Mouse (Mus musculus) cerebellum, postnatal 14 days (tissue): Measurements from ENCODE around the gene Nlgn3.
A peak's percentile ranks its signal among the peaks of the same experiment; 100 is the strongest.
"Not testable (repeated sequence)": the region's sequence is repeated elsewhere in the genome, so short reads cannot be mapped to it uniquely, and the experiment has no call there.

Experiments
- DNase-seq, 2 experiments: peaks; one replicate each; pipeline ENCODE4 v3.0.0; 2021; ENCODE audit warnings: mixed read lengths in 2 of 2

Nlgn3 gene

DNA sequence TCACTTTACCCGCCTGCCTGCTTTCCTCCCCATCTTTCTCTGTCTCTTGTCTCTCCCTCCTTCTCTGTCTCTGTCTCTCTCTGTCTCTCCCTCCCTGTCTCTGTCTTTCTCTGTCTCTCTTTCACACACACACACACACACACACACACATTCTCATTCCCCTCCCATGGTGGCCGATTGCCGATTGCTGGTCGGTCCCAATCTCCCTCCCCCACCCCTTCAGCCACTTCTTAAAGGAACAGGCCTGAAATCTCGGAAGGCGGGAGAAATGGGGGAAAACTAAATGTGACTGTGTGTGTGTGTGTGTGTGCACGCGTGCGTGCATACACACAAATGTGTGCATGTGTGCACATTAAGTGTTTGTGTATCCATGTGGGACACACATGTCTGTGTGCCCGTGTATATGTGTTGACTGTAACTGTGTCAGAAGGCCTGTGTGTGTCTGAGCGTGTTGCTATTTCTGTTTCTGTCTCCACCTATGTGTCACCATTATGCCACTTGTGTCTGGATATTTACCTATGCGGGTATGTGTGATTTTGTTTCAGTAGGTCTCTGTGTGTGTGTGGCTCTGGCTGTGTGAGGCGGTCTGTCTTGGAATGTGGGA lies 1.6 kb downstream of the Nlgn3 start:
- DNase-seq: peak; percentile 52 to 72

GRCm38 (mm10) chrX:101301654-101302053 lies 2.7 kb downstream of the Nlgn3 start:
- peak; percentile 25 to 36 for DNase-seq

- DNase-seq: peak; percentile 74 to 76
Measured at GRCm38 (mm10) chrX:101304646-101305045, 5.7 kb downstream of the Nlgn3 start.

GRCm38 (mm10) chrX:101309299-101309698 lies 10.3 kb downstream of the Nlgn3 start:
- DNase-seq: no peak

GRCm38 (mm10) chrX:101313625-101314359 lies 14.8 kb downstream of the Nlgn3 start:
- peak; percentile 64 to 69 for DNase-seq

GRCm38 (mm10) chrX:101319775-101320174 lies 20.8 kb downstream of the Nlgn3 start:
- DNase-seq: no peak

DNA sequence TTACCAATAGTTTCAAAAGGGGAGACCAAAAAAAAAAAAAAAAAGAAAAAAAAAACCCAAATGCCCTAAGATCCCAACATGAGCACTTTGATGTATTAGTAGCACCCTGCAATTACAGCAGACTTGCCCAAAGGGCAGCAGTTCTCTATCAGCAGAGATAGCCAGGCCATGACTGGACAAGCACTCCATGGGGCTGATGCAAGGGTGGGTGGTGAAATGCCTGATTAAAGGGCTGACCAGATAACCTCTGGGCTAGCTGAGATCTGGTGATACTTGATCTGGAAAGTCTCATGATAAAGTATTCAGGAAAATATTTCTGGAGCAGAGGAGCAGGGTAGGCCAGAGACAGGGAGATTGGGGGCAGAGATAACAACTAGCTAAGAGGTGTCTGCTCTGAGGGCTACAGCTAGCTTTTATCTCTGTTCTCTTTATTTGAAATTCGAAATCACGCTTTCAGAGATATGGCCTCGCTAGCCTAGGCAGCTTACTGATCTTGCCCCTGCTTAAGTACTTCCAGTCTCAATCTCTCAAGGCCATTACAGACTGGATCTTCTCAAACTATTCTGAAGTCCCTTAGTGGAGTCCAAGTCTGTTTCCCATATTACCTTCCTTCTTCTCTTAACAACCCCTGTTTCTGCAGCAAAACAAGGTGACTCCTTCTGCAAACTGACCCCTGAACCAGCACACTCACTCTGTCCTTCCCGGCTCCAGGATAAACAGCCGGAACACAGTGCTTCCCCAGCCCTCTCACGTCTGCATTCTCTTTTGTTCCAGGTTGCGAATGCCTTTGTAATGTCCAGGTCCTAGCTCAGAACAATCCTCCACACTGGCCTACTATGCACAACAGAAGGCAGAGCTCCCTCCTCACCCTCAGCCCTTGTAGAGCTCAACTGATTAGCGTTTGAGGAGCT lies 27.3 kb downstream of the Nlgn3 start:
- DNase-seq: no peak

DNA sequence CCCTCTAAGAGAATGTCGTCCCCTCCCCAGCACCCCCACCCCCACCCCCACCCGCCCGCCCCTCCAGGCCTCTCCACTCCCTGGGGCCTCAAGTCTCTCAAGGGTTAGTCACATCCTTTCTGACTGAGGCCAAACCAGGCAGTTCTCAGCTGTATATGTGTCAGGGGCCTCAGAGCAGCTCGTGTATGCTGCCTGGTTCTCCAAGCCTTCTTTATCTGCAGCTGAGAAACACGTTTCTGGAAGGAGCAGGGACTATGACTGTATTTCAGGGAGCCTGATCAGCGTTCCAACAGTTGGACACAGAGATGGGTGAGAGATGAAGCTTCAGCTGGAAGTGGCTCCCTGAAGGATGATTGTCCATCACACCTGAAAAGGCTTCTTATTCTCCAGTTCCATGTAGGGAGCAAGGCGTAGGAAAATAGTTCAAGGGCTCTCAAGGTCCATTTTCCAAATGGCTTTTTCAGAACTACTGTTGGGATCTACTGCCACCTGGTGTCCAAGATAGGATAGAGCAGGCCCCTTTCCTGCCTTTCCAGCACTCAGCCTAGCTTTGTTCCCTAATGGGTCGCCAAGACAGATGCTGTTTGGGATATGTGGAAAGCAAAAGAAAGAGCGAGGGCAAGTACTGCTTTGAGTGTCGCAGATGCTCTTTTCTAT lies 30.5 kb downstream of the Nlgn3 start:
- peak; percentile 80 for DNase-seq

DNA sequence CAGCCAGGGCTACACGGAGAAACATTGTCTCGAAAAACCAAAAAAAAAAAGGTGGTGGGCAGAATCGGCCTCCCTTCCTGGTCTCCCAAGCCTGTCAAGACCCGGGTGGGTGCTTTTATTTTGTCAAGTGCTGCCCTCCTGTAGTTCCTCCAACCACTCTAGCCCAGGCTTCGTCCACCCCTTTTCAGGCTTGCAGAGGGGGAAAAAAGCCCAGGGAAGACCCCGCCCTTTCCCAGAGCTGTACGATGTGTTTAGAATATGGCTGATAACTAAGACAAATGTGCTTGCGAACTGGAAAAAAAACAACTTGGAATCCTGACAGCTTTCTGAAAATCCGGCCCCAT lies 33.0 kb downstream of the Nlgn3 start:
- DNase-seq: no peak

DNA sequence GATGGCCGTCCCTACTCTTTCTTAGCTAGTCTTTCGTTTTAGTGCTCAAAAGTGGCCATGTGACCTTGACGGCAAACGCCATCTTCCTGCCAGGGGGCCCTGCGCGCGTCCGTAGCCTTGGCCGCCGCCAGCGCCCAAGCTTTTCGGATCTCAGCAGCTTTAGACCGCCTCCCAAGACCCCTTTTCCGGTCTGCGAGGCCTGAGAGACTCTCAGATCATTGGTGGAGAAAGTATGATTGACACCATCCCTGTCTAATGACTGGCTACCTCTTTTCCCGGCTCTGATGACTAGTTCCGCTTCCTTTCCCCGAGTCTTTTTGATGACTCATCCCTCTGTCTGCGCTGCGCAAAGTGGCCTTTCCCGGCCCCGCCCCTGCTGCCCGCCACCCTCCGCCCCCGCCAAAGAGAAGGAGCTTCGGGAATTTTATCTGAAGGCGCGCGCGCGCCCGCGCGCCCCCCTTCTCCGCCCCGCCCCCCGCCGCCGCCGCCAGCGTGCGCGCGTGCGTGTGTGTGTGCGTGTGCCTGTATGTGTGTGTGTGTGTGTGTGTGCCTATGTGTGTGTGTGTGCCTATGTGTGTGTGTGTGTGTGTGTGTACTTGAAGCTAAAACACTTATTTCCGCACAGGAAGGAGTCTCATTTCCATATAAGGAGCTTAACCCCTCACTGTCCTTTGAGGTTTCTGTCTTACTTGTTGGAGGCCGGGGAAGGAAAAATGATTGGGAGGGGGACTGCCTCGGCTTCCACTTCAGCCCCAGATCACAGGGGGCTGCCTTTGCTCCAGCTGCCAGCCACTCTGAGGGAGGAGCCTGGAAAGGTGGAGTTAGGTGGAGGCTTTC lies 33.6 kb downstream of the Nlgn3 start:
- DNase-seq: peak; percentile 87 to 88

- peak in 1 of 2 experiments; percentile 40 for DNase-seq
Measured at GRCm38 (mm10) chrX:101334606-101335005, 35.6 kb downstream of the Nlgn3 start.

DNA sequence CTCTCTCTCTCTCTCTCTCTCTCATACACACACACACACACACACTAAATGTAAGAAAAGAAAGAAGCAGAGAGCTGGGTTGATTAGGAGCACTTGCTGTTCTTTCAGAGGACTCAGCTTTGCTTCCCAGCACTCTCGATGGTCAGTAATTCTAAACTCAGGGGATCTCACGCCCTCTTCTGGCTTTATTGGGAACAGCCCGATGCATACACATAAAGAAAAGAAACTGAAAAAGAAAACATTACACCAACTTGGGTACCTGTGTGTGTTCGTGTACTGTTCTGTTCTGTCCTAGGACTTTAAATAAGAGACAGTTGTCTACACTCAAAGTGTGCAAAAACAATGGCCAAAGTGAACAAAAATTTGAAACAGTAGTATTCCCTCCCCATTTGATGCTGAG lies 39.7 kb downstream of the Nlgn3 start:
- DNase-seq: no peak

- DNase-seq: not testable (repeated sequence)
Measured at GRCm38 (mm10) chrX:101342837-101343236, 43.9 kb downstream of the Nlgn3 start.

- no peak for DNase-seq
Measured at GRCm38 (mm10) chrX:101345456-101345855, 46.5 kb downstream of the Nlgn3 start.

DNA sequence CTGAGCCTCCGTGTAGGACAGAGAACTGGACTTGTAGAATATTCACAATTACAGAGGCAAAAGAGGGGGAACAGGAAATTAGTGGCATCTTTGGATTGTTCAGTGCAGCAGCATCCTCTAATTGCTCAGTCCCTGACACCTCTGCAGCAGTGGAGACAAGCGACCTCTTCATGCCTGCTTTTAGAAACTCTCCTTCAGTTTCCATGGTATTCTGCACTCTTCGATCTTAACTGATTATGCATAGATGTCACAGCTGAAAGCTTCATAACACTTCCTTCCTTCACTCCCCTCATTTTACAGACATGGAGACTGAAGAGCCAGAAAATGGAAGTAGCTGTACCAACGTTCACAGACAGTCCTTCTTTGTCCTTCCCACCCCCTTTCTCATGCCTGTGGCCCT lies 47.5 kb downstream of the Nlgn3 start:
- DNase-seq: no peak

- DNase-seq: peak in 1 of 2 experiments; percentile 1
Measured at GRCm38 (mm10) chrX:101351188-101351587, 52.2 kb downstream of the Nlgn3 start.

GRCm38 (mm10) chrX:101358902-101359301 lies 59.9 kb downstream of the Nlgn3 start:
- DNase-seq: peak; percentile 3 to 45

GRCm38 (mm10) chrX:101369001-101369400 lies 70.0 kb downstream of the Nlgn3 start:
- no peak for DNase-seq

DNA sequence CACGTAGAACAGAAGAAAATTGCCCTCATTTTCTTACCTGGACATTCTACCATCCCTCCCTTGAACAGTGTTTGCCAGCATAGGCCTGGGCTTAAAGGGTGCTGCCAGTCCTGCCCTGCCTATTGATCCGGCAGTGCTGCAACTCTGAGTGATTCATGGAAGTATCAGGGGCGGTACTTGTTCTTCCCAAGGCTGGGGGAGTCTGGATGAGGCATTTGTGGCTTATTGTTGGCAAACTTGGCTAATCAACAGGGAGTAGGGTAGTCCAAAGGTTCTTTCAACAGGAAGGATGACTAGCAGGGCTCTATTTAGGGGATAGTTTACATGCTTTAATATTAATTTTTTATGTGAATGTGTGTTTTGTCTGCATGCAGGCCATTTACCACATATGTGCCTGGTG lies 71.6 kb downstream of the Nlgn3 start:
- no peak for DNase-seq

DNA sequence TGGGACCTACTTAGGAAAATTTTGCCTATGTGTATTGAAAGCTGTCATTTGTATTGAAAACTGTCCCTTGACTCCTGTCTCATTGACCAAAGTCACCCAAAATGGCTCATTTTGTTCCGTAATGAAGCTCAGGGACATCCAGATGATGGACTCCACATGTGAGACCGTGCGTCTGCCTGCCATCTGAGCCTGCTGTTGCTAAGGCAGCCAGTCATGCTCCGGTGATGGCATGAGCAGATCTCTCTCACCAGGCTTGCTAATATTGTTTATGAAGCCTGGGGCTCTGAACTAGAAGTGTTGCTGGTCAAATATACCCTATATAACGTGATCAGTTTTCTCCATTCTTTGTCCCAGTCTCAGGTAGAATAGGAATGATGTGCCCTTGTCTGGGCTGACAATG lies 74.0 kb downstream of the Nlgn3 start:
- no peak for DNase-seq
